Mouse (Mus musculus) E14TG2a.4 (cell line): ENCODE results near the gene Akap1.

Experiments used
- CTCF ChIP-seq: conservative IDR thresholded peaks from 2 replicates; pipeline ENCODE4 v1.5.1; 2014; ENCODE audit warnings: low read length
- NANOG ChIP-seq: IDR thresholded peaks from 2 replicates; pipeline ENCODE4 v1.6.1; 2014; ENCODE audit warnings: borderline replicate concordance, low read length, mixed read lengths
- POU5F1 ChIP-seq: IDR thresholded peaks from 2 replicates; pipeline ENCODE4 v1.6.1; 2014; ENCODE audit warnings: low read length, borderline replicate concordance

- TF ChIP-seq CTCF = no peak
- TF ChIP-seq NANOG = no peak
- TF ChIP-seq POU5F1 = no peak
These were observed 38.5 kb downstream of the Akap1 start for GRCm38 (mm10) chr11:88825909-88826308.
